Mouse (Mus musculus) CH12F3 (cell line): Measurements from ENCODE around the gene Phb.

Source experiments
- in situ Hi-C: fragments of 300-500 bp; cut with MboI; formaldehyde crosslinking; loops from 2 replicates; pipeline ENCODE4 v1.14.3; 2020; ENCODE audit warnings: low sequenced_read_pairs

Gene Phb

GRCm38 (mm10) chr11:95666529-95667149 lies at the start of gene Phb:
TSS of gene Phb (plus strand) at chr11:95666957.
- in situ Hi-C loops = no loop called here

DNA sequence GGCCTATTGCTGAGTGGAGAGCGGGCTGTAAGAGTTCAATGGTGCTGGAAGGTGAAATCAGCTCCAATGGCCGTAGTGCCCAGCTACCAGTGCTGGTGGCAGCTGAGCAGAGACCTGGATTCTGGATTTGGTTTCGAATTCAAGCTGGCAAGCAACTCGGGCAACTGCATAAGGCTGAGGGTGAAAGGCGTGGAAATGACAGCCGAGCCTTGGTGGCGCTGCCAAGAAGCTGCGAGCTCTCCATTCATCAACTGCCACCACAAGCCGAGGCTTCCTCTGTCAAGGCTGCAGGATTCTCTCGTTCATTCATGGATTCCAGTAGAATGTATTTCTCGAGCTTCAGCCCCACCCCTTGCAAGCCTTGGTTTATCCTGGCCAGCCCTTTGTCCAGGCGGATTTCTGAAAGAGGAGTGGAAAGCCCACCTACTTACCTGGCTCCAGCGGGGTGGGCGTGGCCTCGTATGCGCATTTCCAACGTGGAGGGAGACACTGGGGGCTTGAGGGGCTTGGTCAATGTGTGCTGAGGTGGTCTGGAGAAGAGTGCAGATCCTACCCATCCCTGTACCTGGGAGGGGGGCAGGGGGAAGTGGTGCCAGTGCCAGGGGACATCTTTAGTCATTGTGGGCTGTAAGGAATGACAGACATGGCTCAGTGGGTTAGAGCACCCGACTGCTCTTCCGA lies 48.8 kb upstream of the Phb start:
- in situ Hi-C loops = no loop called here

DNA sequence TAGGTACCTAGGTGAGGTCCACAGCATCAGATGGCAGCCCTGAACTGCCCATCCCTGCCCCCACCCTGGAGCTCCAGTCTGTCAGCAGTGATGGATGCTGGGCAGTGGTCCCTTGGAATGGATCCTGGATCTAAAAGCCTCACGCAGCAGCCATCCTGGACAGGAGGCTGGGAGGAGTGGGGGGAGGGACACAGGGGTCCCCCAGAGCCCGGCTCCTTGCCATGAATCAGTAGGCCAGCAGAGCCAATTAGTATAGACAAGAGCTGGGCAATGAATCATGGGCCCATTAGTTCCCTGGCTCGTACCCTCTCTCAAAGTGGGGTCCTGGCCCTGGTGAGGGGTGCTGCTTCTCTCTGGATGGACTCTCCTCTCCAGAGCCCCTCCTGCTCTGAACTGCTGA lies 47.7 kb upstream of the Phb start:
- in situ Hi-C loops = no loop called here

DNA sequence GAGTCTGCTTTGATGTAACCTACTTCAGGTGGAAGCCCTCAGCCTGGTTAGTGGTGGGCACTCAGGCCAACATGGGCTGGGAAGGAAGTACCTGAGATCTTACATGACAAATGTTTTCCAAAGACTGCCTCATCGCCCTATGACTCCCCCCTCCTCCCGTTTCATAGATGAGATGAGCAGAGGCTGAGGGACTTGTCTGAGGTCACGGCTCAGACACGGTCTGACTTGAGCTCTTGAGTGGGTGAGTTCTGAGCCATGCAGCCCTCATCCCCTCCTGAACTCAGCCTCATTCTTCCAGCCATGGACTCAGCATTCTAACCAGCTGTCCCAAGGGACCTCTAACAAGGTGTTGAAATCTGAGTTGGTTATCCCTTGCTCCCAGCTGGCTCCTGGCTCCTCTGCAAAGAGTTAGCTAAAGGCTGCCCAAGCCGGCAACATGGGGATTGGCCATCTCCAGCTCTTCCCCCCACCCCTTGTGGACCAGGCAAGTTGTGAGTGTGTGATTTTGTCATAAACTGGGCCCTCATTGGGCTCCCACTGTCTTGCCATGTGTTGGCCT lies 46.8 kb upstream of the Phb start:
- in situ Hi-C loops = no loop called here

DNA sequence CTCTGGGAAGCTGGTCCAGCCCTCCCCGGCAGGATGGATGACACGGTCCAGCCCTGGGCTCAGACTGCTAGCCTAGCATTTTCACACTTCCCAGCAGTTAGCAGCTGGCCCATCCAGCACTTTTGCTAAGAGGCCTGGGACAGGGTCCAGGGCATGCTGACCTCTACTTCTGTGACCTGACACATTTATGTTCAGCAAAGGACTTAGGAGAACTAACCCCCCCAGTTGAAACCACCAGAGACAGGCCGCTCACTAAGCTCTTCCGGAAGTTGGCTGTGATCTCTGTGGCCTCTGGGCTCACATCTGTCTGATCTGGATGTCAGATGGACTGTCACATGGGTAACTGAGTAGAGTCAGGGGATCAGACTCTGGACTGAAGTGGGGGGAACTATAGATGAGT lies 45.7 kb upstream of the Phb start:
- in situ Hi-C loops = no loop called here

- in situ Hi-C loops = no loop called here
Measured at GRCm38 (mm10) chr11:95621541-95622130, 45.1 kb upstream of the Phb start.

GRCm38 (mm10) chr11:95622426-95622825 lies 44.3 kb upstream of the Phb start:
- in situ Hi-C loops = no loop called here

DNA sequence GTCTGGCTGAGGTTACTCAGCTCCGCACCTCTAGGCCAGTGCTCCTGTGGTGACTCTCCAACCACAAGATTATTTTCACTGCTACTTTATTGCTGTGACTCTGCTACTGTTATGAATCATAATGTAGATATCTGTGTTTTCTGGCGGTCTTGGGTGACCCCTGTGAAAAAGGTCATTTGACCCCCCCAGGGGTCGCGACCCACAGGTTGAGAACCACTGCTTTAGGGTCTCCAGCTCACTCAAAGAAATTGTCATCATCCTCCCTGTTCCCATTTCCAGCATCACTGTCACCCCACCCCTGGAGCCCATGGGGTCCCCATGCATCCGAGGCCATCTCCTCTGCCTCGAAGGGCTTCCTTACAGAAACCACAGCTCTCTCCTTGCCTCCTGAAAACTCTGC lies 36.2 kb upstream of the Phb start:
- in situ Hi-C loops = no loop called here

- in situ Hi-C loops = no loop called here
Measured at GRCm38 (mm10) chr11:95631301-95631700, 35.5 kb upstream of the Phb start.

- in situ Hi-C loops = no loop called here
Measured at GRCm38 (mm10) chr11:95632474-95632873, 34.3 kb upstream of the Phb start.

DNA sequence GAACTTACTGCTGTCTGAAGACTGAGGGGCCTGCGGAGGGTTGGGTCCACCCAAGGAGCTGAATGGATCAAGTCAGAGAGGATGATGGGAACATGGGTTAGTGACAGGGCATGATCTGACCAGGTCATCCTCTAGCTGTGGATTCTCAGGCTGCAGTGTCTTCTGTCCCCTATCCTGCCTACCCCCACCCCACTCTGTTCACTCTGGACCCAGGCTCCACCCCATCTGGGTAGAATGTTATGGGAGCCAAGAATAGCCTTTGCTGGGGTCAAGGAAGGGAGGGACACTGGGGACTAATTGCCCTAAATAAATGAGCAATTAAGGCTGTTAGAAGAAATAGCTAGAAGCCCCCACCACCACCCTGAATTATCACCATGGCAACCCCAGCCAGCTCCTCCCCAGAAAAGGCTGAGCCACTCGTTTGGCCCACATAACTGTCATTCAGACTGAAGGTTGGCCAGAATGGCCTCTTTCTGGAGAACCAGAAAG lies 33.2 kb upstream of the Phb start:
- in situ Hi-C loops = no loop called here

- in situ Hi-C loops = no loop called here
Measured at GRCm38 (mm10) chr11:95635030-95635429, 31.7 kb upstream of the Phb start.

GRCm38 (mm10) chr11:95640751-95641150 lies 26.0 kb upstream of the Phb start:
- in situ Hi-C loops = no loop called here

DNA sequence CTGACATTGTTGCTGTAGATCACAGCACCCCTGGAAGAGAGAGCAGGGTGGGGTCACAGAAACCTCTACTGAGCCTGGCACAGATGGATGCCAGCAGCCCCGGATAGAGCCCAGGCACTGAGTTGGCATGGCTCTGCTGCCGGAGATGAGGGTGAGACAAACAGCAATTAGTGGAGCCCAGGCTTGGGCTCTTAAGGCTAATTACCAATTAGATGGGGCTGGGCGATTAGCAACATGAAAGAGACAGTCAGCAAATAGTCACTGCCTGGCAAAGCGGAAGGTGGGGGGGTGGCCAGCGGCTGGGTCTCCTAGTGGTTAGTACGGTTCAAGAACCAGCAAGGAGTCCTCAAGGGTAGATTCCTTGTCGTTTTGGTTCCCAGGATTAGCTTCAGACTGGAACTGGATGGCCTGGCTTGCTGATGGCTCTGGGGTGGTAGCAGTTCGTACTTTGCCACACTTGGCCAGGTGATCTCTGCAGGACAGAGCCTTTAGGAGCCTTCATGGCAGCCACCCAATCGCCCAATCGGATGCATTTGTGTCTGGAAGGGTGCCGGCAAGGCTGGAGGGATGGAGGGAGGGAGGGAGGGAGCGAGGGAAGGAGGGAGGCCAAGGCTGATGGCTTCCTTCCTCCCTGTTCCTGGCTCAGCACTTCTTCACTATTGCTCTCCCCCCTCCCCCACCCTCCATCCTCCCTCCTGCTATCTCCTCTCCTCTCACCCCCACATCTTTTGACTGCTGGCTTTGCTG lies 24.1 kb upstream of the Phb start:
- in situ Hi-C loops = no loop called here

GRCm38 (mm10) chr11:95643856-95644255 lies 22.9 kb upstream of the Phb start:
- in situ Hi-C loops = no loop called here

GRCm38 (mm10) chr11:95644381-95644780 lies 22.4 kb upstream of the Phb start:
- in situ Hi-C loops = no loop called here

DNA sequence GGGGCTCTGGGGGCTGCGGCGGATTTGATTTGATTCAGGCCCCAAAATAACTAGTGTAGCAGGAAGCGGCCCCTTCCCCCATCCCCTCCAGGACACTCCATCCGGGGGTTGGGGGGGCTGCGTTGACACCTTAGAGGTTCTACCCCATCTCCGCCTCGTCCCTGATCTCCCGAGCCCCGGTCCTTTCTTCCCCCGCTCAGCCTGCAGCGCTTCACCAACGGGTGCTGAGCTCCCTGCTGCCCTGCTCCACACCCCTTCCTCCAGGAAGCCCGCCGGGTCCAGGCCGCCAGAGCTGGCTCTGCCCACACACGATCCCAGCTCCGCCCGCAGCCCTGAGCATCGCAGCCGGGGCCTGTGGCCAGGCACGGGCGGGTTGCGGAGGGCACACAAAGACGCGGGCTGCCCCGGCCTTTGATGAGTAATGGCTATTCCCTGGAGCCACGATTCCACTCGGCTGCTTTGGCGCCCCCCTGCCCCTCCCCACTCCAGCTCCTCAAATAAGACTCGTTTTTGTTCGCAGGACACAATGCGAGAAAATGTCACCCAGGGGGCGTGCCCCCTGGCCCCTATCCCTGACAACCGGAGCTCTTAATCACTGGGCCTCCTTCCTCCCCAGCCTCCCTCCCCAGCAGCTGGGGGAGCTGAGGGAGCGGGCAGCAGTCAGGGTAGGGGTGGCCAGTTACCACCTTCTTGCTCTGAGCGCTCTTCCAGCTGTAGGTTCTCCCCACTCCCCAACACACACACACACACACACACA lies 21.2 kb upstream of the Phb start:
- in situ Hi-C loops = no loop called here

- in situ Hi-C loops = no loop called here
Measured at GRCm38 (mm10) chr11:95646154-95646490, 20.6 kb upstream of the Phb start.

DNA sequence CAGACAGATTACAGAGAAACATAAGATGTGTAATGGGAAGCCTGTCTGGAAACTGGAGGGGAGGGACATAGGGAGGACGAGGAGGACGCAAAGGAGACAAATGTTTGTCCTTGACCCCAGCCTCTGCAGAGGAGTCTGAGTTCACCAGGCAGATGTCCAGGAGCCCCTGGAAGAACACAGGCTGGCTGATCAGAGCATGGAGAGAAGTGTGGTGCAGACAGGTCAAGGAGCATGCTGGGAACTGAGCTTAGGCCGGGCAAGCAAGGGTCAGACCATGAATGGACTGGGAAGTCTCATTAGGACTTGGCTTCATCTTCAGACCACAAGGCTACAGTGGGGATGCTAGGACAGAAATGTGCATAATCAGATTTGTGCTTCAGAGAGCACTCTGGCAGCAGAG lies 19.0 kb upstream of the Phb start:
- in situ Hi-C loops = no loop called here

- in situ Hi-C loops = no loop called here
Measured at GRCm38 (mm10) chr11:95648827-95649226, 17.9 kb upstream of the Phb start.

DNA sequence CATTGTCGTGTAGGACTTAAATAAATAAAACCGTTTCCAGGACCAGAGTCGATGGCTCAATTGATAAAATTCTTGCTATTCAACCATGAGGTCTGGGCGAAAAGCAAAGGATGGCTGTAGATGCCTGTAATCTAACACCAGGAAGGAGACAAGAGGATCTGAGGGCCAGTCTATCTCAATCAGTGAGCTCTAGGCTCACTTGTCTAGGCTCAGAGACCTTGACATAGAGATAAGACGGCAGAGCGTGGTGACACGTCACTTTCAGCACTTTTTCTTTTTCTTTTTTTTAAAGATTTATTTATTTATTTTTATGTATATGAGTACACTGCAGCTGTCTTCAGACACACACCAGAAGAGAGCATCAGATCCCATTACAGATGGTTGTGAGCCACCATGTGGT lies 17.2 kb upstream of the Phb start:
- in situ Hi-C loops = no loop called here
